Mouse (Mus musculus) adrenal gland, adult (tissue): ENCODE data around the gene Acot7.

Experiments used
- DNase-seq, 2 experiments: peaks; one replicate each; pipeline ENCODE4 v3.0.0; 2022 to 2023; ENCODE audit warnings: low spot score in 1 of 2; ENCODE audit not compliant: inconsistent age in 2 of 2

Gene Acot7

GRCm38 (mm10) chr4:152151451-152151965 lies 26.4 kb upstream of the Acot7 start:
- DNase-seq, result peak in 1 of 2 experiments; percentile 47

- DNase-seq, result peak; percentile 78 to 88
Observed at GRCm38 (mm10) chr4:152151966-152152544, 25.9 kb upstream of the Acot7 start, which contains the start of gene Espn. Gene Espn, minus strand, starts transcription at chr4:152152371.

GRCm38 (mm10) chr4:152153771-152154177 lies 24.2 kb upstream of the Acot7 start:
- peak; percentile 82 to 92 for DNase-seq

GRCm38 (mm10) chr4:152155019-152155418 lies 22.9 kb upstream of the Acot7 start:
- DNase-seq, result no peak

GRCm38 (mm10) chr4:152157779-152158584 lies 20.0 kb upstream of the Acot7 start:
- DNase-seq, result peak in 1 of 2 experiments; percentile 73

GRCm38 (mm10) chr4:152158585-152159284 lies 19.2 kb upstream of the Acot7 start, which contains the start of gene Hes2:
Gene Hes2, plus strand, starts transcription at chr4:152158867.
- DNase-seq, result peak in 1 of 2 experiments; percentile 60

GRCm38 (mm10) chr4:152159285-152159678 lies 18.7 kb upstream of the Acot7 start:
- no peak for DNase-seq

GRCm38 (mm10) chr4:152160748-152161147 lies 17.2 kb upstream of the Acot7 start:
- DNase-seq, result no peak

- no peak for DNase-seq
Observed at GRCm38 (mm10) chr4:152161601-152162000, 16.3 kb upstream of the Acot7 start.

GRCm38 (mm10) chr4:152162748-152163147 lies 15.2 kb upstream of the Acot7 start:
- DNase-seq, result no peak

- peak; percentile 59 to 88 for DNase-seq
Observed at GRCm38 (mm10) chr4:152165036-152165931, 12.7 kb upstream of the Acot7 start.

- DNase-seq, result no peak
Observed at GRCm38 (mm10) chr4:152168052-152168451, 9.9 kb upstream of the Acot7 start.

- no peak for DNase-seq
Observed at GRCm38 (mm10) chr4:152169103-152169502, 8.8 kb upstream of the Acot7 start.

GRCm38 (mm10) chr4:152170286-152170685 lies 7.6 kb upstream of the Acot7 start:
- no peak for DNase-seq

- DNase-seq, result no peak
Observed at GRCm38 (mm10) chr4:152171543-152171942, 6.4 kb upstream of the Acot7 start.

- peak; percentile 80 to 95 for DNase-seq
Observed at GRCm38 (mm10) chr4:152173041-152173440, 4.9 kb upstream of the Acot7 start.

GRCm38 (mm10) chr4:152173956-152174355 lies 4.0 kb upstream of the Acot7 start:
- DNase-seq, result no peak

GRCm38 (mm10) chr4:152176638-152177037 lies 1.3 kb upstream of the Acot7 start:
- no peak for DNase-seq

GRCm38 (mm10) chr4:152177174-152177536 lies 779 bp upstream of the Acot7 start:
- DNase-seq, result no peak

- DNase-seq, result peak; percentile 77 to 86
Observed at GRCm38 (mm10) chr4:152178344-152178864, 470 bp downstream of the Acot7 start.
